Mouse (Mus musculus) erythroid progenitor cell, adult 5-6 weeks (primary cell): ENCODE data around the gene Rybp. TPM values are rescaled to one million over a fixed set of nuclear protein-coding genes. Genes with fewer than 3 reads are reported as not detected.
A peak's percentile ranks its signal among the peaks of the same experiment; 100 is the strongest.

Source experiments
- ATAC-seq: replicated peaks from 2 replicates; pipeline ENCODE4 v1.8.0; 2016; ENCODE audit warnings: moderate number of reproducible peaks, mild to moderate bottlenecking, moderate TSS enrichment, inconsistent platforms; ENCODE audit not compliant: poor library complexity, low FRiP score, severe bottlenecking
- total RNA-seq, 2 experiments: library from RNA; stranded (forward) in 1 of 2; stranded (reverse) in 1 of 2; fragments of 150-400 nt in 1 of 2; fragments of 186-747, 209-891 nt in 1 of 2; gene quantifications; 2 replicates each; pipeline versions ENCODE4 v1.2.3 to v1.2.4; 2015 to 2017; ENCODE audit warnings: low replicate concordance in 2 of 2

Rybp gene
- 12.2 and 18.4 TPM in 2 replicates for total RNA-seq (2015; ENCODE audit: low replicate concordance)
- total RNA-seq (2017; ENCODE audit: low replicate concordance) = 7.1 and 11.7 TPM in 2 replicates

- peak; percentile 89 for ATAC-seq
Measured at GRCm38 (mm10) chr6:100287334-100288015, at the start of gene Rybp. Gene Rybp (minus strand): TSS chr6:100287485.

- no peak for ATAC-seq
Measured at GRCm38 (mm10) chr6:100336591-100337148, 49.4 kb upstream of the Rybp start.

GRCm38 (mm10) chr6:100335506-100336144 is 48.3 kb upstream of the Rybp start:
- no peak for ATAC-seq

GRCm38 (mm10) chr6:100333745-100334144 is 46.5 kb upstream of the Rybp start:
- ATAC-seq = no peak

- no peak for ATAC-seq
Measured at GRCm38 (mm10) chr6:100332479-100332878, 45.2 kb upstream of the Rybp start.

DNA sequence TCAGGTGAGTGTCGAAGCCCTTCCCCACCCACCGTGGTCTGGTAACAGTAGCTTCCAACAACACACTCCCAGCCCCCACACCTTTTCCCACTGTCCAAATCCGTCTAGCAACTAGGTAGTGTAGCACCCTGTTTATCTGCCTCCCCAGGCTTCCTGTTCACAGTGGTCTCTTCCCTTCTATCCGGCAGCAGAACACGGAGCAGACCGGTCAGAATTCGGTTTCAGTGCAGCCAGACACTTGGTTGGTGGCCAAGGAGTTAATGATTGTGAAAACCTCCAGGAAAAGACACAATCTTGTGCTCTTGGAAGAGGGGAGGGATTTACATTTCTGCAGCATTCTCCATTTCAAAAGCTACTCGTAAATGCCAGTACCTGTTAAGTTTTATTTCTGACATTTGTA is 44.3 kb upstream of the Rybp start:
- ATAC-seq = no peak

GRCm38 (mm10) chr6:100331055-100331454 is 43.8 kb upstream of the Rybp start:
- 0 out of 2 replicates have a peak, but pooled peaks have one; percentile 65 for ATAC-seq

DNA sequence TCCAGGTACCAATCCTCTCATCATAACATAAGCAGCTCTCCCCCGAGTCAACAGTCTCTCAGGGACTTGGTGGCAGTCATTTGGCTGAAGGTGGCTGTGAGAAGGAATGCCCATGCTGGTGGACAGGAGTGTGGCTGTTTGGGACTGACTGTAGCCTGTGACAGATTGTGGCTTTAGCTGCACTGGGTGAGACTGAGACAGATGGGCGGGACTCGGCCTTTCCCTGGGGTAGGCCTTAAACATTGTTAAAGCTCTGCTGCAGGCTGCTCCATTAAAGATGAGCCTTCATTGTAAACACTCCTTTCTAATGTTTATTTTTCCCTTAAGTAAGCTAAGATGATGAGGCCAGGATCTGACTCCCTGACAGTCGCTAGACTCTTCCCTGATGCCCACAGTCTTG is 42.3 kb upstream of the Rybp start:
- ATAC-seq = no peak

- no peak for ATAC-seq
Measured at GRCm38 (mm10) chr6:100327050-100327449, 39.8 kb upstream of the Rybp start.

DNA sequence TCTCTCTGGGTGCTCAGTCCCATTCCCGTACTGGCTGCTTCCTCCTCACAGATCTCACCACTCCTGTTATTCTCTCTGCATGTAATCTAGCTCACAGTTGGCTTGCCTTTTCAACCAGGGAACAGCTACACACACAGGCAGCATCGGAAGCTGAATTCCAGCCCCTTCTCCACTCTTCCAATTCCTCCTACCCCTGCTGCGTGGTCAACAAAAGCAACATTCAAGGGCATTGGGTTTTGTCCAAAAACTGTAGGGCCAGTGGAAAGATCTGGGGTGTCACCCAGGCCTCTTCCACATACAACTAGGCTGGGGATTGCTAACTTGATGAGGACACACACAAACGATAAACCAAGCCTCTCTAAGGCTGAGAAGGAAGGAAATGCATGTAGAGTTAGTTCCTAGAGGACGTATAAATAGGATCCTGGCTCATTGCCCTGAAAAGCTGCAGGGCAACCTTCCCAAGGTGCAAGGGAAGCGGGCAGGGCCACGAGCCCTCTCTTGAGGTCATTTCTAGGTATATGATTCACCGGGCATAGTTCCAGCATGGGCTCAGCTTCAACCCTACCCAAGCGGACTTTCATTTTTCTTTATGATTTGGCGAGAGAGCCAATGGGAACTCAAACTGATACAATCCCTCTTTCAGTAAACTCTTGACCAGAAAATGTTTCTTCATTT is 36.6 kb upstream of the Rybp start:
- ATAC-seq = no peak

DNA sequence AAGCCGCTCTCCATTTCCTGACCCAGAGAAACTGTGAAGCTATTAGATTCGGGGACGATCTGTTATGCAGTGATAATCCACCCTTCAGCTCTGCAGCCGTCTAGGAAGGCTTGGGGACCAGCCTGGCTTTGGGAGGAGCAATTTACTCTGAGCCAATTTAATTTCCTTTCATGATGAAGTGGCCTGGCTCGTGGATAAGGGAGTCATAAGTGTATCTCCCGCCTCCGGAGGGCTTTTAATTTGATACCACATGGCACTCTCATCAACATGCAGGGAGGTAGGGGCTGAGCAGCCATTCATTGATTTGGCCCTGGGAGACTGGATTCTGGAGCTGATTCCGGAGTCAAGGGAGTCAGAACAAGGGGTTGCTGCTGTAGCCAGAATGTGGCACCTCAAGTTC is 35.3 kb upstream of the Rybp start:
- no peak for ATAC-seq

DNA sequence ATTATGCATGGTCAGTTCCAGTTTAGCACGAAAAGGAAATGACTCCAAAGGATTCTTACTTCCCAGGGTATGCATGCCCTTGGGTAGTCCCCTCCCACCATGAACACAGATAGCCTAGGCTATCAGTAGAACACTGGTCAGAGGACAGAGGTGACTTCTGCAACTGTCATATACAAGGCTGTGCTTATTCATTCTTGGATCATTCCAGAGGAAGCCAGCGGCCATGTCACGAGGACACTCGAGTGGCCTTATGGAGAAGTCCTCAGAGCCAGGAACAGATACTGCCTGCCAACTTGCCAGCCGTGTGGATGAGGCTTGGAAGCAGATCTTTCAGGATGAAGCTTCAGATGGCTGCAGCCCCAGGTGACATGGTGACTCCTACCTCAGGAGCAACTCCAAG is 34.9 kb upstream of the Rybp start:
- no peak for ATAC-seq

DNA sequence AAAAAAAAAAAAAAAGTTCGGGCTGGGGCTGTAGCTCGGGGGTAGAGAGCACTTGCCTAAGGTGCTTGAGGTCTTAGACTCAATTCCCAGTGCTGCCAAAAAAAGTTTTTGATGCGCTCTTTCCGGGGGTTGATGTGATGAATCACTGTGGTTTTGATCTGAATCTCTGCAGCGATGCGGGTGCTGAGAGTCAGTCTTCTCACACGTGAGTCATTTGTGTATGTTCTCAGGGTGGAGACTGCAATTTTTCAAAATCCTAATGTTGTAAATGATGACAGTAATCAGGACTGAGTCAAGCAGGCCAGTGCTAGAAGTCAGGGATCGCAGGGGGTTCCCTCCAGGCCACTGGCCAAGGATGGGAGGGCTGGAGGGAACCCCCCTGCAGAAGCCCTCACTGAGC is 26.9 kb upstream of the Rybp start:
- no peak for ATAC-seq

DNA sequence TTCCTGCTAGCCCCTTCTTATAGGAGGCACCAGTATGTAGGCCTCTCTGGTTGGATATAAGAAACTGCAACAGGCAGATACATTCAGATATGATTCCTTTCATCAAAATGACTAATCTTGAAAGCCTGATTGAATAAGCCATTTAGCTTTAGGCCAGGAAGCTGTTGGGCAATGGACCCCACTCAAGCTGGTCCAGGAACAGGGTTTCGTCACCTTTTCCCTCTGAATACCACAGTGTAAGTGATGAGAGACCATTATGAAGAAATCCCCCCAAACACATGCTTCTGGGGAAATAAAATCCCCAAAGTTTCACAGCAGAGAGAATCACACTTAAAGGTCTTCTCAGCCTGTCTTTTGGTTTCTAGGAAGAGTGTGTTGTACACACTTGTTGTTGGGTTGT is 23.9 kb upstream of the Rybp start:
- ATAC-seq = no peak

GRCm38 (mm10) chr6:100304831-100305230 is 17.5 kb upstream of the Rybp start:
- ATAC-seq = no peak

- no peak for ATAC-seq
Measured at GRCm38 (mm10) chr6:100301410-100302108, 14.3 kb upstream of the Rybp start.

- ATAC-seq = no peak
Measured at GRCm38 (mm10) chr6:100300831-100301230, 13.5 kb upstream of the Rybp start.

DNA sequence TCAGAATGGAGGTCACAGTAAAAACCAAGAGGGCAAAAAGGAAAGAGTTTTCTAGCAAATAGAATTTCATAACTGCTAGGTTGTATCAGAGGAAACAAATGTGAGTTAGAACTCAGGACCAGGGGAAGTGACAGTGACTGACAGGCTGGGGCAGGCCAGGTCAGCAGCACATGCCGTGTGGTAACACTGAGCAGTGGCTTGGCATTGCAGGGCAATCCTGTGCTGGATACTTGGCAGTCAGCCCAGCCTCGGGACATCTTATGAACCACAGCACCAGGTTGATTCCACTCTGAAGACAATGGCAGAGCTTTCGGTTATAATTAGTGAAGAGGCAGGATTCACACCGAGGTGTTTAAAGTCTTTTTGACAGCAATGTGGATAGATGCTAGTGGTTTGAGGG is 11.7 kb upstream of the Rybp start:
- no peak for ATAC-seq

- ATAC-seq = no peak
Measured at GRCm38 (mm10) chr6:100297536-100297935, 10.3 kb upstream of the Rybp start.

- ATAC-seq = no peak
Measured at GRCm38 (mm10) chr6:100292411-100292810, 5.1 kb upstream of the Rybp start.
